Mouse (Mus musculus) cerebellum, postnatal 36 days (tissue): ENCODE results near the gene Rab3a.
A peak's percentile ranks its signal among the peaks of the same experiment; 100 is the strongest.

Experiments
- DNase-seq, 2 experiments: peaks; one replicate each; pipeline ENCODE4 v3.0.0; 2021 to 2022; ENCODE audit warnings: mixed read lengths in 2 of 2

Gene Rab3a

DNA sequence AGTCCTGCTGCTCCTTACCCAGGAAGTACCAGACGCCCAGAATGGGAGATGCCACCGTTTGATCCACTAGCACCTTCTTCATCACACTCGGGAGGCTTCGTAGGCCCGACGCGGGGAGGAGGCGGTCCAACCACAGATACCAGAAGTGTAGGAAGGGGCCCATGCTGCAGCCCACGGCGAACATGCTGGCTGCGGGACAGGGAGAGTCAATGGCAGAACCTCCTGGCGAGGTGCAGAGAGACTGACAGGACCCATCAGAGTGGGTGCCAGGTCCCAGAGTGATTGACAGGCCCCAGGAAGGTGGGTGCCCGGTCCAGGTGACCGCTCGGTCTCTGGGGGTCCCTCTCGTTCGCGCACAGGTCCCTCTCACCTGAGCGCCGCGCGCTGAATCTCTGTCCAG lies 5.9 kb downstream of the Rab3a start:
- no peak for DNase-seq

DNA sequence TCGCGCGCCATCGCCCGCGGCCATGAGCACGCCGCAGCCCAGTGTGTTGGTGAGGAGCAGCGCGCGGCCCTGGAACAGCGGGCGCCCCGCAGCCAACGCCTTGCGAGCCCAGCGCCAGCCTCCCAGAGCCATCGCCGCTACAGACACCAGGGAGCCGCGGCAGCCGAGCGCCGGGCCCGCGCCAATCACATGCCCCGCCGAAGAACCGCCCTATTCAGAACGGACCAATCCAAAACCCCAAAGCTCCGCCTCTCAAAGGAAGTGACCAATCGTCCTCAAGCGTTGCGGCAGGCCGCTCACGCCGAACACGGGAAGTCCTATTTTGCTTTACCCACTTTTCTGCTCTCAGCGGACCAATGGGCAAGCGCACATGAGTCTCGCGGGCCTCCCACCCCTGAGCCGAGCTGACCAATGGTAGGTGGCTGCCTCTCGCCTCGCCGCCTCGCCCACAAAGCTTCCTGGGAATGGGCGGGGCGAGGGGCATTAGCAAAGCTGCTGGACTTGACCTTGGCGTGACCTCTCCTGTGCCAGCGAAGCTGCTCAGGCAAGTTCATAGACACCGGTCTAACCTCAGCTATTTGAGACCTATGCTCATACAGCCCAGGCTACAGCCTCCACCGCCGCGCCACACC lies 6.4 kb downstream of the Rab3a start, which contains the start of gene Mpv17l2:
Gene Mpv17l2, minus strand, starts transcription at position 172 of the 632 bp plus-strand sequence.
- DNase-seq: peak; percentile 94 to 95

DNA sequence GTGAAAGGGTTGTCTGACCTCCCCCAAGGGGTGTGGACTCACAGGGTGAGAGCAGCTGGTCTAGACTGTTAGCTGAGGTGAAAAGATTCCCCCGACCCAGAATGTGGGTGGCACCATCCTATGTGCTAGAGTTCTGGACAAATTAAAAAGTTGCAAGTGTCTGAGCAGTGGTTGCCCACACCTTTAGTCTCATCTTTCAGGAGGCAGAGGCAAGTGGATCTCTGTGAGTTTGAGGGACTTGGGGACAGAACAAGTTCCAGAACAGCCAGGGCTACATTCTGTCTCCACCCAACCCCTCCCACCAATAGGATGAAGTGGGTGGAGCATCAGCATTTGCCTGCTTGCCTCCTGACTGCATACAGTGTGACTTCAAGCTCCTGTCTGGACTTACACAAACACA lies 7.6 kb downstream of the Rab3a start:
- DNase-seq: no peak

DNA sequence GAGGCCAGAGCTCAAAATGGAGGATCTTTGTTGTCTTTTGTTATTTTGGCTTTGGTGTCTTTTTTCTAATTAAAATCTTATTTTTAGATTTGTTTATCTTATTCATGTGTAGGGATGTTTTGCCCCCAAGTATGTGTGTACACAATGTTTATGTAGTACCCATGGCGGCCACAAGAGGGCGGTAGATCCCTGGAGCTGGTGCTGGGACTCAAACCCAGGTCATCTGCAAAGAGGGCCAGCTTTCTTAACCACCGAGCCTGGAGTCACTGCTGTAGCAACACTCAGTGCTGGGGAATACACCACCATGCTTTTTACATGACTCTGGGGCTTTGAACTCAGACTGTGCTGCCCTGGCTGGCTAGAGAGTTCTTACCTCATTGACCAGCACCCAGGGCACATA lies 8.9 kb downstream of the Rab3a start:
- peak; percentile 73 to 74 for DNase-seq

DNA sequence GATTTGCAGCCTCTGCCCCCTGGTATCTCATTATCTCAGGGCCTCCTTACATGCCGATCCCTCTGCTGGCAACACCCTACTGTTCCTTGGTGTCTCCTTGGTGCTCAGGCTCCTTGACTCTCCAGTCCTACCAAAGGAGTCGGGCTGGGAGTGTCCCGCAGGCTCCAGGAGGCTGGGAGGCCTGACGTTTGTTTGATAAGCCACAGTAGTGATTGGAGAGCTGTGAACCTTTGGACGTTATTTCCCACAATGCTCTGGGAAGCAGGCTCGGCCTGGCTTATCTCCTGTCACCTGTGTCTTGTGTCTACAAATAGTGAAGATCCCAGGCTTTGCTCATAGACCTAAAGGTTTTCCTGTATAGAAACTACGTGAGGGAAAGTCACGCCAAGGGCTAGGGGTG lies 9.5 kb downstream of the Rab3a start:
- no peak for DNase-seq

DNA sequence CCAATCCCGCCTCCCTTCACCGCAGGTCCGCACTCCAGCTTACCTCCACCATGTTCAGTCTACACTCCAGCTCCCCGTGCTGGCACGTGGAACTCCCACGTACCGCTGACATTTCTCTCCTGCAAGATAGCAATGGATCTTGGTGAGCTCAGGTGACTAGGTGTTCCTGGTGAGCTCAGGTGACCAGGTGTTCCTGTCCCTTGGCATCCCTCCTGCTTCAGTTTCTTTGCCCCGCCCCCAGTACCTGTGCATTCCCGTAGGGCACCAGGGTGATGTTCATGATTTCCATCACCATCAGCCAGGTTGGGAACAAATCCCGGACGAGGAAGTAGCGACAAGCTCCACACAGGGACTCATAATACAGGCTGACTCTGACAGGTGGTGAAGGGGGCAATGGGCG lies 10.2 kb downstream of the Rab3a start:
- DNase-seq: no peak

DNA sequence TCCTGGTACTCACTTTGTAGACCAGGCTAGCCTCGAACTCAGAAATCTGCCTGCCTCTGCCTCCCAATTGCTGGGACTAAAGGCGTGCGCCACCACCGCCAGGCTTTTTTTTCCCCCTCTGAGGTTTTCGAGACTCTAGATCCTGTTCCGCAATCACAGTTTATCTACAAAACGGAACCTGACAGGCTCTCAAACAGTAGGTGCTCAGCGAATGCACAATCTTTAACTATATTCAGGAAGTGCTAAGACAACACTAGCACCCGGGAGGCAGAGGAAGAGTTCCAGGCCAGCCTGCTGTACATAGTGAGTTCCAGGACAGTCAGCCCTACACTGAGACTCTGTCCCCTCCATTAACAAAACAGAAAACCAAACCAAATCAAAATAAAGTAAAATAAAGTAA lies 10.8 kb downstream of the Rab3a start:
- DNase-seq: no peak

DNA sequence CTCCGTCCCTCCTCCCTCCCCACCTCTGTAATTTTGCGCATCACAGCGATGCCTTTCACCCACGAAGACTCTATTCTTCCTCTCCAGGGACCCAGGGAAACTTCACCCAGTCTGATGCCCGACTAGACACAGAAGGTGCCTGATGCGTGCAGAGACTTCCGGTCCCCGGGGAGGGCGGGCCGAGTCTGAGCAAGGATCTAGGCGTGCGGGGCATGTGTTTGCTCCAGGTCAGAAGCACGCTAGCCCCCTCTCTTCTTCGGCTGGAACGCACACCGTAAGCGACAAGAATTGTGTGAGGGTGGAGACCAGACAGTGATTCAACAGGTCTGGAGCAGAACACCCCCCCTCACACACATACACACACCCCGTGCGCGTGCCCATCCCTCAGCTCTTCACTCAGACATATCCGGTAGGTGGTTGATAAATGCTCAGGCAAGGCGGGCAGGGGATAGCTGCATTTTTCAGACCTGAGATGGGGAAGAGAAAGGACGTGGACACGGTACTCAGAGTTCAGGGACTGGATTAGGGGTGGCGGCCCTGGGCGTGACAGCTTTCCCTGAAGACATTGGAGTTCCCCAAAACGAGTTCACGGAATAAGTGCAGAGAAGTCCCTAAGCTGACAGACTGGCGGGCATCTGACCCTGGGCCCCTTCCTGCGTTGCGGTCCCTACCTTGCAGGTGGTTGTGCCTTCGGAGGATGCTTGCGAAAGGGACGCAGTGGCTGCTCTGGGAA lies 11.5 kb downstream of the Rab3a start:
- DNase-seq: no peak

DNA sequence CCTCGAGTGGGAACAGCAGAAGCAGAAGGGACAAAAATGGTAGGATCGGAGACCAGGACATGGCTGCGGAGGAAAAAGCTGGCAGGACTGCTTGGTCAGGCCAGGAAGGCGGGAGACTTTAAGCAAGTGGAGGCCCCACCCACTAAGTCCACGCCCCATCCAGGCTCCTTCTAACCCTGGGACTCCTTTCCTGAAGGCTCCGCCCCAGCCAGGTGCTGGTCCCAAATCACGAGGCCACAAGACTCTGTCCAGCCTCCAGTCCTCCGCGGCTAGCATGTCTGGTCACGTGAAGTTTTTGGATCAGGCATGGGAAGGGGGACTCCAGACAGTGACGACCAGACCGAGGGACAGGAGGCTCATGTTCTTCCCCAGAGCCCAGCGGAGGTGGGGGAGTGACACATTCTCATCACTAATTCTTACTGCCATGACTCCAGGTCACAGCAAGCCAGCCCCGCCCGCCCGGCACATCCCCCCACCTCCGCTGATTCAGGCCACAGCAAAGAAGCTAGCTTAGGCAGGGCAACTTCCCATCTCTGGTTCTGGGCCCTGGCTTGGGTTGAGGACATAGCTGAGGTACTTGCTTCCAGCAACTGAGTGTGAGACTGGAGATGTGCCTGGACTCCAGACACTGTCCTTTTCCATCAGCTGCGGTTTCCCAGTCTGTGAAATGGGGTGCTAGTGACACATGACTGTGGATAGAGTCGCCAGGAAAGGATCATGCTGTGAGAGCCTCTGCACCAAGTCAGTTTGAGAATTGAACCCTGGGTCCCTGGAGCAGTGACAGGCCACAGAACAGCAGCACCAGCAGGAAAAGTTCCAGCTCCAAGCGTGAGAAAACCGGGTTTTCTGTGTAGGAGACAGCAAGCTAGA lies 12.3 kb downstream of the Rab3a start:
- peak in 1 of 2 experiments; percentile 62 for DNase-seq

DNA sequence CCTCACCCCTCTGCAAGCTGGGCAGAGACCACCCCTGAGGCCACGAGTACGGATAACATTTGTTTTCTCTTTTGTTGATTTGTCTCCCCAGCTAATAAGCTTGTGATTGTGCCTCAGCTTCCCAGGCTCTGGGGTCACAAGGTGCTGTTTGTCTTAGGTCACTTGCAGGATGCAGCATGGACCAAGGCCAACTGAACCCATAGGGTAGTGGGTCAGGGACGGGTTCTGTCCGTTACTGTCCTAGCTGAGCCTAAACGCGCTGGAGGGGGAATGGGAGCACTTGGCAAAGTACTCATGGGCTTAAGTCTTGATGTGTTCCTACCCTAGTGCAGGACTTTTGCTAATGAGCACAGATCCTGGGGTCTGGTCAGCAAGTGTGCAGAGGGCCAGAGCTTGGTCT lies 13.0 kb downstream of the Rab3a start:
- DNase-seq: no peak

DNA sequence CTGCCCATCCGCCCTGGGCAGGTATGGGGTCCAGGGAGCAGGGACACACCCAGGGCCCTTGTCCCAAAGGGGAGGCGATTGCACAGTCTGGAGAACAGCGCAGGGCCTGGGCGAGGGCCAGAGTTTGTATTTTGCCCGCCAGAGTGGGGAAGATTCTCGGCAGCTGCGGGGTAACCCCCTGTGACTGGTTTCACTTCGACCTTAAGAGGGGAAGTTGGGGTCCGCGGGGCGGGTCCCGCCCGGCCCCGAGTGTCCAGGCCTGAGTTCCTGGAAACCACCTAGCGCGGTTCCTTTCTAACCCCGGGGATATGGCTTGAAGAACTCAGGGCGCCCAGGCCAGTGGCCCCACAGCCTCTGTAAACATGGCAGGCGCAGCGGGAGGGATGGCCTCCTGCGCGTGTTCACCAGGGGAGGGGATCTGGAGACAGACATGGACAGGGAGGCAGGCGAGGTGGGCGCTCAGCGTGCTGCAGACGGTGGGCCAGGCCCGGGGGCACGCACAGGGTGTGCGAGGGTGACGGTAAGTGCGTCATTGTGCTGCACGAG lies 13.8 kb downstream of the Rab3a start:
- peak in 1 of 2 experiments; percentile 28 for DNase-seq

DNA sequence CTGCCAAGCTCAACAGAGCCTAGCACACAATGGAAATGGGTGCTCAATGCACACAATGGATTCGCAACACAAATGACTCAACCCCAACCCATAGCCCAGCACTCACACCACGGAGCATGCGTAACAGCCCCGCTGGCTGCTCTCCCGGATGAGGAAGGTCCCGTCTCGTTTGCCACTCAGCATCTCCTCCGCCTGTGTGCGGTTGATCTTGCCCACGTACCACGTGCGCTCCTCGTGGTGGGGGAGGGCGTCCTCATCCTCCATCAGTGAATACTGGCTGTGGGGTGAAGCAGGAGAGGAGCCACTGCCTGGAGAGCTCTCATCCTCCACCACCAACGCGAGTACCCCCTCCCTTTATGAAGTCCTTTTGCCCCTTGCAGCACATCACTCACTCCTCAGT lies 14.5 kb downstream of the Rab3a start:
- peak in 1 of 2 experiments; percentile 26 for DNase-seq

DNA sequence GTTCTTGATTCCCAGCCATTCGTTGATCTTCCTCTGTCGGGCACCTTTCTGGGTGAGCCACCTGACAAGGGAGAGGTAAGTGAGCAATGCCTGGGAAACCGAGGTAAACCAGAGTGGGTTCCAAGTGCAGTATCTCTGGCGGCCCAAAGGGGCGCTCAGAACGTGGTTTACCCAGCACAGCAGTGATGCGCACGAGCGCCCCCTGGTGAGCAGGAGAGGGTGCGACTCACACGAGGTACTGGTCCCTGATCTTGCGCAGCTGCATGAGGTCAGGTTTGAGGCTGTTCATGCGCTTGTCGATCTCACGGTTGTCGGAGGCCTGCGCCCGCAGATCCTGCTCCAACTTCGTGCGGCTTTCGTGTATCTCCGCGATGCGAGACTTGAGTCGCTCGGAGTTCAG lies 14.9 kb downstream of the Rab3a start:
- peak; percentile 95 to 98 for DNase-seq

DNA sequence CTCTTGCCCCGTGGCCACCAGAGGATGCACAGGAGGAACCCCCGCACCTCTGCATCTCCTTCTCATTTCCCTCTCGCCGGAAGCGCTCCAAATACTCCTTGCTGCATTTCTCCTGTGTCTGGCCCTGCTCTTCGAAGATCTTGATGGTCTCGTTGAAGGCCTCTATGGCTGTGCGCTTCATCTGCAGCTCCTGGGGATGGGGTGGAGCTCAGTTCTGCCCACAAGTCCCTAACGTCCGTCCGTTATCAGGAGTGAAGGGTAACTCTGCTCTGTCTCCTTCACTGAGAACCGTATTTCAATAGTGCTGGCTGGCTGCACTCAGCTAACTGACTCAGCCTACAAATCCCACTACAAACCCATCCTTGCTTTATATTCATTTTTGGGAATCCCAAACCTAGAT lies 15.4 kb downstream of the Rab3a start:
- no peak for DNase-seq

DNA sequence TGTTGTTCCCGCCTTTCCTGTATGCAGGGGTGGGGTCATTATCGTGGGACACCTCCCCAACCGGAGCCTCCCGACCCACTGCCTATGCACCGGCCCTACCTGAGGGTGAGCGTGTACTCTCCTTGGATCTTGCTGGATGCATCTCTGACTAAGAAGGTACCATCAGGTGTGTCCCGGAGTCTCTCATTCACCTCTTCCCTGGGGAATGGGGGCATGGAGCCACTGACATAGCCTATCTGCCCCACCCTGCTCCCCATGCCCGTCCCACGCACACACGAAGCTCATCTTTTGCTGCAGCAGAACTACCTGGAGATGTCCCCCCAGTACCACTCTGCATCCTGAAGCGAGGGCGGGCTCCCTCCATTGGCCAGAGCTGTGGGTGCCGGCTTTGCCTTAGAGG lies 16.3 kb downstream of the Rab3a start:
- no peak for DNase-seq

DNA sequence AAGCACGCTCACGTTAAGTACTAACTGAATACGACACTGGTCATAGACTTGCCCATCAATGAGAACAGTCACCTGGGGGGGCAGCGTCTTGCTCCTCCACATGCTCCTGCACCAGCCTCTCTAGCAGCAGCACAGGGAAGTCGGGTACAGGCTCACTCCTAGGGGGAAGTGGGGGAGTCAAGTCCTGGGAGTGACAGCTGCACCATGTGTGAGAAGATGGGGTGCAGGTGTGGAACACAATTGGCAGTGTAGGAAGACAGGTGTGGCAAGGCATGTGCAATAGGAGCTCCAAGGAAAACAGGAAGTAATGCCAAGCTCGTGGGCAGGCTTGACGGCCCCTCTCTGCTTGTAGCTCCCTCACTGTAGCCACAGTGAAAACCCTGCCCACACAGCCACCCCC lies 16.7 kb downstream of the Rab3a start:
- DNase-seq: no peak

DNA sequence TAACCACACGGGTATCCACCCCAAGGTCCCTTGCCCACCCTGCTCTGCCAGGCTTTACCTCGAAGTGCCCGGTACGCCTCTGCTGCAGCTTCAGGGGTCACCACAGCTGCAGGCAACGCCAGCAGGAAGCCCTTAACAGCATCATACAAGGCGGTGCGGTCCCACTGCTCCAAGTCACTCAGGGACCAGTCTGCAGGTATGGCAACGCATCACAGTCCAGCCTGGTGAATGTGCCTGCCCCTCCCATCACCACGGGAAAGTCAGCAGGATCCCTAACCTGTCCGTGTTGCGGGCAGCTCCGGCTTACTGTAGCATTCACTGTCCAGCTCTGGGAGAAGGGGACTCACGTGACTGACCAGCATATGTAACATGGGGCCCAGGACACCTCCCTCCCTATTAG lies 17.6 kb downstream of the Rab3a start:
- DNase-seq: no peak

DNA sequence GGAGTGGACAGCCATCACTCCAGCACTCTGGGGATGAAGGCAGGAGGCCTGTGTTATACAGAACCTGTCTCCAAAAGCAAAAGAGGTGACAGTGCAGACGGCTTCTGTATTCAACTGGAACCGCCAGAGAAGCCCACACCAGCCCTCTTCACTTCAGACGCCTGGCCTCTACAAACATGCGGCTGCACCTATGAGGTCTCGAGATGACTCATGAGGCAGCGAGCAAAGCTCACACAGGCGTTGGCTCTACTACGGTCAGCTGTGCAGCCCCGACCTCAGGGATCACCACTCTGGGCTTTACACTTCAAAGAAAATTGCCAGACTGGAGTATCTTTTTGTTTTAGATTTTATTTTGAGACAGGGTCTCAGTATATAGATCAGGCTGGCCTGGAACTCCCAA lies 18.4 kb downstream of the Rab3a start:
- DNase-seq: no peak

DNA sequence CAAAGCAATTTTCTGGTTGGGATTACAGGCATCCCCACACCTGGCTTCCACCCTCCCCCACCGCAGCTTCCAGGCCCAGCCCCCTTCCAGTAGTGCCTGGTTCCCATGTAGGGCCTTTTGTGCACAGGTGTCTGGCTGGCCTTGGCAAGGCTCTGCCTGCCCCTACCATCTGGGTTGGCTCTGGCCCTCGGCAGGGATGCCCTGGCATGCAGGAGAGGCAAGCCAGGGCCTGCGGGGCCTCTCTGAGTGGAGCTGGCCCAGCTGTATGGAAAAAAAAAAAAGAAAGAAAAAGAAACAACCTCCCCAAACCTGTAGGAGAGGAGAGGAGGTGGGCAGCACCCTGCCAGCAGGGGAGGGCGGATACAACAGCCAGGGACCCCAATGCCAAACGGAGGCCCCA lies 18.9 kb downstream of the Rab3a start:
- DNase-seq: peak; percentile 70 to 77

DNA sequence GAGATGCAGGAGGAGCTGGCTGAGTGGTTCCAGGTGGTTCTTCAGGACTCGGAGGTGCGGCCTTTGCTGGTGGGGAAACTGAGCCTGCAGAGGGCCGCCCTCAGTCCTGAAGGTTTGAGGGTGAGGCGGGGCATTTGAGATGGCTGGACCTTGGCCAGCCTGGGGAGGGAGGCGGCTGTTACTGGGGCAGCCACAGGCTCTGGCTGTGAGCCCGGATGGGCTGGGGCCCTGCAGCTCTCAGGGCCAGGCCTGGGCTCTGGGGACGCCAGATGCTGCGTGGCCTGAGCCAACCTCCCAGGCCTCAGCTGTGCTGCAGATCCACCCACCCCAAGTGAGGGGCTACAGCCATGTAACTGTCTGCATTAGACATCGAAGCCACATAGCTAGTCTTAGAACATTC lies 19.4 kb downstream of the Rab3a start:
- DNase-seq: peak; percentile 72 to 81

DNA sequence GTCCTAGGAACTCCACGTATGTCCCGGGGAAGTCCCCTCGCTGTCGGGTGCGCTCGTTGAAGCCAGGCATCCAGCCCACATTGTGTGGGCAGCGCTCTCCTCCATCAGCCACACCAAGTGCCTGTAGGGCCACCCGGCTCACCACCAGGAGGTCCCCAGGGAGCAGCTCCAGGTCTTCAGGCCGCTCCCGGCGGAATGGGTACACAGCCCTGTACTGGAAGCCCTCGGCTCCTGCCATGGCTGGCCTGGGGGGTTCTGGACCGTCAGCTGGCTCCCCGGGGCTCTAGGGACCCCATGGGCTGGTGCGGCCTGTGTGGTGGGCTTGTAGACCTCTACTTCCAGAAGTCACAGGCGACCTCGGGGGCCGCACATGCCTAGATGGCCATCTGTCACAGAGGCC lies 20.3 kb downstream of the Rab3a start:
- DNase-seq: peak in 1 of 2 experiments; percentile 34

DNA sequence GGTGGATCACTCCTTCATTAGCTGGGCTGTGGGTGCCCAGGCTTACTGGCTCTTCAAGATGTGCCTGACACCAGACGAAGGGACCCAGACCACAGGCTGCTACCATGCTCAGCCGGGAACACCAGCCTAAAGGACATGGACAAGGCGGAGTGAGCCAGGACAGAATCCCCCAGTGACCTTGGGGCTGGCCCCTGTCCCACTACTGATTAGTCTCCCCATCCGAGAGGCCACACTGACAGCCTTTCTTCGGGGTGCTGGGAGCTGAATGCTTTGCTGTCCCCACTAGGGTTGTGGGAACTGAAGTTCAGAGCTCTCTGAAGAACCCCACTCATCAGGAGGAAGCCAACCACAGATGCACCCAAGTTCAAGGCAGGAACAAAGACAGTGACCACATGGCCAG lies 20.7 kb downstream of the Rab3a start:
- DNase-seq: peak in 1 of 2 experiments; percentile 33

DNA sequence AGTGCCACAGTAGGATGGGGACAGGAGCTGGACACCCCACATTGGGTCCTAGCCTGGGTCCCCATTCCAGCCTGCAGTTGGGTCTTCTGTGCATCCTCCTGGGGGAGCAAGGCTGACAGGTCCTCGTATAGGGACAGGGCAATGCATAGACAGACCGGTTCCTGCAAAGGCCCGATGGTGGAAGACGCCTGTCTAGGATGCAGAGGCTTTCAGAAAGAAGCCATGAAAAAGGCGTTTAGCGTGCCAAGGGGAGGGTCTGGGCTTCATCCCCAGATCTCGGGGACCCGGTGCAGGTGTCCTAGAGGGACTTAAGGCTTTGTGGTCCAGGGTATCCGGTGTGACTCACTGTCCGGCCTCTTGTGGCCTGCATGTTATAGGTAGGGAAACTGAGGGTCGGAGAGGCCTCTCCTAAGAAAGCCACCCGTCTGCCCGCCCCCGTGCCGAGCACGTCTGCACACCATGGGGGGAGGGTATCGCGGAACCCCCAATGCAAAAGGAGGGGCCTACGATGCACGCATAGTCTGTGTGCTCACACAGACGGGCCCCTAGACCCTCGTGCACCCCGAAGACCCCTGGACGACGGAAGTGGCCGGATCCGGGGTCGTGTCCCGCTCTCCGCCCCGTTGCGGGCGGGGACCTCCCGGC lies 21.5 kb downstream of the Rab3a start:
- DNase-seq: no peak
